Mouse (Mus musculus) myocyte (in vitro differentiated cells): Measurements from ENCODE around the gene Akt1.

Experiments used
- E2F4 ChIP-seq: IDR thresholded peaks from one replicate; pipeline ENCODE4 v1.6.1; 2011; ENCODE audit warnings: mild to moderate bottlenecking, control low read depth, moderate library complexity; ENCODE audit not compliant: insufficient read depth
- MAX ChIP-seq: IDR thresholded peaks from one replicate; pipeline ENCODE4 v1.6.1; 2011; ENCODE audit warnings: low read depth, mild to moderate bottlenecking, control low read depth
- MYOD1 ChIP-seq, 3 experiments: IDR thresholded peaks; one replicate each; pipeline ENCODE4 v1.6.1; 2011; ENCODE audit warnings: control low read depth in 2 of 3, low read depth in 2 of 3, mild to moderate bottlenecking in 2 of 3, moderate library complexity in 1 of 3; ENCODE audit not compliant: insufficient read length in 2 of 3, control insufficient read depth in 1 of 3
- POLR2A ChIP-seq: IDR thresholded peaks from one replicate; pipeline ENCODE4 v1.6.1; 2011; ENCODE audit warnings: low read depth, mild to moderate bottlenecking, control low read depth, moderate library complexity; ENCODE audit not compliant: insufficient read length
- POLR2AphosphoS2 ChIP-seq: IDR thresholded peaks from one replicate; pipeline ENCODE4 v1.6.1; 2011; ENCODE audit warnings: low read depth, control low read depth; ENCODE audit not compliant: insufficient read length
- SRF ChIP-seq: IDR thresholded peaks from one replicate; pipeline ENCODE4 v1.6.1; 2011; ENCODE audit warnings: low read depth; ENCODE audit not compliant: control insufficient read depth, insufficient read length
- TCF12 ChIP-seq: IDR thresholded peaks from one replicate; pipeline ENCODE4 v1.6.1; 2011; ENCODE audit warnings: mild to moderate bottlenecking, control low read depth; ENCODE audit not compliant: poor library complexity, insufficient read depth, severe bottlenecking
- TCF3 ChIP-seq: IDR thresholded peaks from one replicate; pipeline ENCODE4 v1.6.1; 2011; ENCODE audit warnings: low read depth, control low read depth; ENCODE audit not compliant: insufficient read length
- USF1 ChIP-seq: IDR thresholded peaks from one replicate; pipeline ENCODE4 v1.6.1; 2011; ENCODE audit warnings: low read depth, mild to moderate bottlenecking, control low read depth, moderate library complexity

- TF ChIP-seq E2F4 (no peak), POLR2A (no peak), MAX (no peak), TCF12 (no peak), POLR2AphosphoS2 (peak; percentile 13), MYOD1 (IDR thresholded peaks at IDR 0.05; ENCODE audit: control insufficient read depth in 1 of 3, insufficient read length in 2 of 3, low read depth in 2 of 3) (peak in 2 of 3 experiments; percentile 63 to 71), USF1 (no peak), TCF3 (no peak), SRF (no peak)
Measured at GRCm38 (mm10) chr12:112606998-112607397, 67.7 kb downstream of the Akt1 start.
